ENCODE assay signal across 8 mouse cellular contexts in the genomic region with DNA sequence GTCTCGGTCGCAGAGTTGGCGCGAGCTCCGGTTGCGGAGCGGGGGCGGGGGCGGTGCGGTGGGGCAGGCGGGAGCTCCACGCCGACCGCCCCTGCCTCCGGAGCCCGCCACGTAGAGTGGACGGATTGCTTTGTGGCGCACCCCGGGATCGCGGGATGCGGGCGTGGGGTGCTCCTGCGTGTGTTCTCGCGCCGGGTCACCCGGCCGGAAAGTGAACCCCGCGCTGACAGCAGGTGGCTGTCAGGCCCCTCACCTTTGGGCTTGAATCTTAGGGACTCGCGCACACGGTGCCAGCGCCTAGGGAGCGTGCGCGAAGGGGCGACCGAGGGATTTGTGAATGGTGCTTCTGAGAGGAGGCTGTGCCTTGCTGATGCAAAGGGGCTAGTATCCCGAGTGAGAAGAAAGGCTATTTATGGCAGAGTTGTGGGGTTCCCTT. TPM values are rescaled to one million over a fixed set of nuclear protein-coding genes. Genes with fewer than 3 reads are reported as not detected.
A peak's percentile ranks its signal among the peaks of the same experiment; 100 is the strongest.
DNase-seq lines count a peak whose midpoint lies in the region; ATAC-seq and TF ChIP-seq lines count a peak whose summit lies in the region.

No protein-coding gene starts in this region.

- H3K4me2 ChIP-seq in forebrain, embryonic 13.5 days, result peak overlapping the region; percentile 78
- peak overlapping the region; percentile 97 for H3K4me2 ChIP-seq in intestine, embryonic 14.5 days (ENCODE audit: low read length)
- H3K4me2 ChIP-seq in limb, embryonic 11.5 days (ENCODE audit: low read depth, severe bottlenecking), result peak overlapping the region; percentile 93
- peak overlapping the region; percentile 73 for H3K4me2 ChIP-seq in midbrain, embryonic 15.5 days

- H3K27ac ChIP-seq in ES-Bruce4 (ENCODE audit: insufficient read depth, low read length), result no peak overlapping the region
- peak overlapping the region; percentile 94 for H3K27ac ChIP-seq in forebrain, embryonic 13.5 days
- H3K27ac ChIP-seq in intestine, embryonic 14.5 days (ENCODE audit: low read depth), result peak overlapping the region; percentile 12; the same call in 1 of the 2 replicates
- H3K27ac ChIP-seq in limb, embryonic 11.5 days (replicated peaks; ENCODE audit: low read depth, low read length), result peak overlapping the region; percentile 57; the same call in 1 of the 2 replicates
- H3K27ac ChIP-seq in midbrain, embryonic 15.5 days, result peak overlapping the region; percentile 93

- TF ChIP-seq POLR2A in ES-Bruce4 (IDR thresholded peaks at IDR 0.05; ENCODE audit: insufficient read depth, low read length), result no peak

- H3K27me3 ChIP-seq in ES-Bruce4 (ENCODE audit: control insufficient read depth, insufficient read depth, low read length, poor library complexity, severe bottlenecking), result peaks cover 6% of the 10 kb centered on the region; the same call in 1 of the 2 replicates
- H3K27me3 ChIP-seq in forebrain, embryonic 13.5 days, result no peaks in the 10 kb centered on the region
- no peaks in the 10 kb centered on the region for H3K27me3 ChIP-seq in intestine, embryonic 14.5 days (replicated peaks; ENCODE audit: control insufficient read depth, insufficient read depth, low read length)
- H3K27me3 ChIP-seq in limb, embryonic 11.5 days (ENCODE audit: control insufficient read depth, insufficient read depth, low read length), result no peaks in the 10 kb centered on the region
- H3K27me3 ChIP-seq in midbrain, embryonic 15.5 days (replicated peaks), result no peaks in the 10 kb centered on the region

- no peaks in the 10 kb centered on the region for H3K4me1 ChIP-seq in ES-Bruce4 (ENCODE audit: control insufficient read depth, insufficient read depth, low read length)
- peaks cover 39% of the 10 kb centered on the region for H3K4me1 ChIP-seq in forebrain, embryonic 13.5 days
- H3K4me1 ChIP-seq in intestine, embryonic 14.5 days (replicated peaks; ENCODE audit: control insufficient read depth, insufficient read depth, low read length), result no peaks in the 10 kb centered on the region; the same call in 1 of the 2 replicates
- 0 out of 2 replicates have a peak, but pooled peaks cover 4% of the 10 kb centered on the region for H3K4me1 ChIP-seq in limb, embryonic 11.5 days (ENCODE audit: control insufficient read depth, insufficient read depth, low read length)
- H3K4me1 ChIP-seq in midbrain, embryonic 15.5 days, result peaks cover 29% of the 10 kb centered on the region

- peak overlapping the region; percentile 68 for H3K9ac ChIP-seq in ES-Bruce4 (ENCODE audit: low read depth, poor library complexity, severe bottlenecking)
- H3K9ac ChIP-seq in forebrain, embryonic 13.5 days, result peak overlapping the region; percentile 95
- H3K9ac ChIP-seq in intestine, embryonic 14.5 days (ENCODE audit: low read length), result peak overlapping the region; percentile 62
- peak overlapping the region; percentile 84 for H3K9ac ChIP-seq in limb, embryonic 11.5 days (ENCODE audit: low read length)
- peak overlapping the region; percentile 90 for H3K9ac ChIP-seq in midbrain, embryonic 15.5 days

- WGBS in forebrain, embryonic 13.5 days, result 0% methylated on average over 35 of the region's 42 CpGs
- under 1% methylated on average over 38 of the region's 42 CpGs for WGBS in intestine, embryonic 14.5 days
- under 1% methylated on average over 42 of the region's 42 CpGs for WGBS in limb, embryonic 11.5 days
- WGBS in midbrain, embryonic 15.5 days, result under 1% methylated on average over 38 of the region's 42 CpGs

- no peak for TF ChIP-seq CTCF in ES-Bruce4 (IDR thresholded peaks at IDR 0.05; ENCODE audit: low read depth, low read length)

- peak overlapping the region; percentile 60 for H3K4me3 ChIP-seq in ES-Bruce4 (ENCODE audit: low read depth, low read length)
- peak overlapping the region; percentile 86 for H3K4me3 ChIP-seq in forebrain, embryonic 13.5 days
- peak overlapping the region; percentile 66 for H3K4me3 ChIP-seq in intestine, embryonic 14.5 days (ENCODE audit: low read depth, low read length)
- H3K4me3 ChIP-seq in limb, embryonic 11.5 days (ENCODE audit: low read depth, low read length), result peak overlapping the region; percentile 82
- peak overlapping the region; percentile 93 for H3K4me3 ChIP-seq in midbrain, embryonic 15.5 days

- H3K36me3 ChIP-seq in ES-Bruce4 (ENCODE audit: control insufficient read depth, insufficient read depth, low read length, poor library complexity, severe bottlenecking), result no peaks in the 10 kb centered on the region
- H3K36me3 ChIP-seq in forebrain, embryonic 13.5 days (ENCODE audit: poor library complexity, severe bottlenecking), result no peaks in the 10 kb centered on the region
- H3K36me3 ChIP-seq in intestine, embryonic 14.5 days (ENCODE audit: control insufficient read depth, insufficient read depth, low read length), result no peaks in the 10 kb centered on the region
- H3K36me3 ChIP-seq in limb, embryonic 11.5 days (ENCODE audit: control insufficient read depth, insufficient read depth, low read length), result no peaks in the 10 kb centered on the region
- no peaks in the 10 kb centered on the region for H3K36me3 ChIP-seq in midbrain, embryonic 15.5 days (replicated peaks)

- no peaks in the 10 kb centered on the region for H3K9me3 ChIP-seq in ES-Bruce4 (replicated peaks; ENCODE audit: control insufficient read depth, insufficient read depth, low read length, poor library complexity, severe bottlenecking)
- no peaks in the 10 kb centered on the region for H3K9me3 ChIP-seq in forebrain, embryonic 13.5 days (replicated peaks)
- H3K9me3 ChIP-seq in intestine, embryonic 14.5 days (ENCODE audit: control insufficient read depth, low read length), result no peaks in the 10 kb centered on the region
- no peaks in the 10 kb centered on the region for H3K9me3 ChIP-seq in limb, embryonic 11.5 days (ENCODE audit: control insufficient read depth, low read length)
- no peaks in the 10 kb centered on the region for H3K9me3 ChIP-seq in midbrain, embryonic 15.5 days

- peak; percentile 67 for ATAC-seq in forebrain, embryonic 13.5 days
- peak; percentile 65 for ATAC-seq in intestine, embryonic 14.5 days (replicated peaks; ENCODE audit: low FRiP score, low TSS enrichment, low read depth)
- ATAC-seq in limb, embryonic 11.5 days (ENCODE audit: insufficient number of reproducible peaks, low FRiP score, low TSS enrichment, low read depth), result peak; percentile 28; the same call in 1 of the 2 replicates
- ATAC-seq in midbrain, embryonic 15.5 days (replicated peaks), result peak; percentile 75

- peak; percentile 14 for DNase-seq in adrenal gland, postnatal 14 days
- no peak for DNase-seq in adrenal gland, adult 8-10 months
- peak; percentile 72 for DNase-seq in intestine, embryonic 14.5 days (ENCODE audit: low spot score)
- peak; percentile 51 for DNase-seq in limb, embryonic 11.5 days (ENCODE audit: low spot score)
- peak; percentile 5 for DNase-seq in testis, postnatal 14 days (ENCODE audit: low spot score)

- no peak for TF ChIP-seq EP300 in ES-Bruce4 (IDR thresholded peaks at IDR 0.05; ENCODE audit: insufficient read depth, low read depth, low read length)

RNA-seq across cellular contexts. Expression of gene Ccser1, which starts 0.7 kb away (rescaled TPM):
- 3.8 and 5.3 TPM in 2 replicates for total RNA-seq in adrenal gland, postnatal 14 days (2021)
- total RNA-seq in adrenal gland, adult 8-10 months (2022), result 1 to 10 TPM; 3.6 to 7.3 (median 4.8) TPM
- polyA plus RNA-seq in ES-Bruce4 (2011; ENCODE audit: insufficient read depth, insufficient read length, low read depth, missing spikeins), result 1.1 and 1.5 TPM in 2 replicates
- polyA plus RNA-seq in forebrain, embryonic 13.5 days (2015; fragmentation: Nextera tagmentation; extraction: Ambion mirVana), result 21.4 and 22.4 TPM in 2 replicates
- 5.1 and 7.2 TPM in 2 replicates for polyA plus RNA-seq in intestine, embryonic 14.5 days (2014; fragmentation: Nextera tagmentation; extraction: Ambion mirVana)
- 10.8 and 13.1 TPM in 2 replicates for polyA plus RNA-seq in limb, embryonic 11.5 days (2014; fragmentation: Nextera tagmentation; extraction: Ambion mirVana)
- 23.9 and 25.1 TPM in 2 replicates for polyA plus RNA-seq in midbrain, embryonic 15.5 days (2015; fragmentation: Nextera tagmentation; extraction: Ambion mirVana)
